Mouse (Mus musculus): ENCODE results near the gene Tmem56. TPM values are rescaled to one million over a fixed set of nuclear protein-coding genes. Genes with fewer than 3 reads are reported as not detected.
A peak's percentile ranks its signal among the peaks of the same experiment; 100 is the strongest.

Gene Tmem56
- polyA plus RNA-seq, 1 experiment from 2014 or later = 2.5 TPM

DNA sequence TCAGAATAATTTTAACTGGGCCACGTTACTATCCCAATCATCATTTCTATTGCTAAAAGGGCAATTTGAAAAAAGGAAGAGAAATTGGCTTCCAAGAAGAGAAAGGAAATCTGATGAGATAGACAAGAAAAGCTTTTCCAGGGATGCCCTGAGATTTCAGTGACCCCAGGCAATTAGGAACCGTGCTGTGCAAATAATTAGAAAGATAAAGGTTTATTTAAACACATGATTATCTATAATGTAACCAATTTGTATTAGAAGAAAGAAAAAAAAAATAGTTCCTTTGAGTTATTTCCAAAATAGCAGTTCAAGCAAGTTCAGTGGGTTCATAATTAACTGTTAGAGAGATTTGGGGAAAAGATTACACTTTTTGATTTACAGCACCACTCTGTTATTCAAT lies 110.2 kb downstream of the Tmem56 start:
- ATAC-seq = no peak
- 70% methylated on average over 2 of the region's 2 CpGs for WGBS

DNA sequence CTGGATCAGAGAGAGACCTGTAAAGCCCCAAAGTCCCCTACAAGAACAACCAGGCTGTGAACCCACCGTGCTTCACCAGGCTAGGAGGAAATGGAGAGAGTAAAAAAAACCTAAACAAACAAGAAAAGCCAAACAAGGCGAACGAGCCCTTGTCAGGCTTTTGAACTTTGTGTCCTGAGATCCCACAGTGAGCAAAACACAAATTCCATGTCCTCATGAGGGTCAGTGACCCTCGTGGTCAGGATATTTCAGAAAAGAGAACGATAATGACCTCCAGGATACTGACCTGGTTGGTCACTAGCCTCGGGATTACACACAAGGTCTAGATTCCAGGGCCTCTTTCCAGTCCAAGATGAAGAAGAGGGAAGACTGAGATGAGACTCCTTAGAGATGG lies 111.0 kb downstream of the Tmem56 start:
- Histone ChIP-seq H3K4me1 (ENCODE audit: control insufficient read depth, insufficient read depth, low read length) (peaks cover 3% of the 10 kb centered on the region; the same call in 1 of the 2 replicates), H3K36me3 (ENCODE audit: control insufficient read depth, insufficient read depth, low read length) (no peaks in the 10 kb centered on the region), H3K9me3 (replicated peaks; ENCODE audit: control insufficient read depth, low read length) (no peaks in the 10 kb centered on the region), H3K4me3 (ENCODE audit: low read depth, low read length) (peak overlapping the region; percentile 56; the same call in 1 of the 2 replicates), H3K27me3 (replicated peaks; ENCODE audit: control insufficient read depth, insufficient read depth, low read length) (no peaks in the 10 kb centered on the region), H3K9ac (ENCODE audit: low read length) (no peak overlapping the region; the same call in 1 of the 2 replicates), H3K27ac (ENCODE audit: low read depth, low read length) (no peak overlapping the region), H3K4me2 (ENCODE audit: low read length) (peak overlapping the region; percentile 70)
- 0 out of 2 replicates have a peak, but pooled peaks have one; percentile 1 for ATAC-seq
- 56% methylated on average over 6 of the region's 6 CpGs for WGBS
- no peak for DNase-seq (ENCODE audit: low spot score)

More for the DNA sequence above, 110.2 kb downstream of the Tmem56 start:
- peaks cover 3% of the 10 kb centered on the region; the same call in 1 of the 2 replicates for H3K4me1 ChIP-seq (ENCODE audit: control insufficient read depth, insufficient read depth, low read length)
- no peak overlapping the region for H3K9ac ChIP-seq (ENCODE audit: low read length)
- no peak overlapping the region for H3K4me3 ChIP-seq (ENCODE audit: low read depth, low read length)
- no peaks in the 10 kb centered on the region for H3K9me3 ChIP-seq (replicated peaks; ENCODE audit: control insufficient read depth, low read length)
- H3K4me2 ChIP-seq (ENCODE audit: low read length) = no peak overlapping the region
- no peak overlapping the region for H3K27ac ChIP-seq (ENCODE audit: low read depth, low read length)
- H3K36me3 ChIP-seq (ENCODE audit: control insufficient read depth, insufficient read depth, low read length) = no peaks in the 10 kb centered on the region
- no peaks in the 10 kb centered on the region for H3K27me3 ChIP-seq (replicated peaks; ENCODE audit: control insufficient read depth, insufficient read depth, low read length)
- no peak for DNase-seq (ENCODE audit: low spot score)

DNA sequence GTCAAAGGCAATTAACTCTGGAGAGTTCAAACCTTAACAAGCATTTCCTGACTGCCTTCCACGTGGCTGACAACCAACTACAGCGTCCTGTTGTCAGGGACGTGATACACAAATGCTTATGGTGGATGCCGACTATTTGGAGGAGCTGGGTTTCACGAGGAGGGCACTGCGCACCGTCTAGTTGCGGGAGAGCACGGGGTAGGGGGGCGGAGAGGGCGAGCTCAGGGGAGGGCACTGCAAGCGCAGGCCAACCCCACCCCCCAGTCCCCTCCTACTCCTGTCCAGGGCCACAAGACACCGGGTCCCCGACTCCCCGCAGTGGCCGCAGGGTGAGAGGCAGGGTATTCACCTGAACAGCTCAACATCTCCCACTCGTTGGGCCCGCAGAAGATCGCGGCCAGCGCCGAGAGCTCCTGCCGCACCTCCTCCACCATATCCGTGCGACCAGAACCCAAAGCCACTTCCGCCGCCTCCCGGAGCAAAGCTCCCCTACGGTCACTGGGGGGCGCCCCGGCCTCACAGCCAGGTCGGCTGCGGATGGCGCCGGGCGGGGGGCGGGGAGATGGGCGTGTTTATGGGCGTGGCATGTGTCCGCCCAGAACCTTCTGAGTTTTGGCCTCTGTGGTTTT lies 111.5 kb downstream of the Tmem56 start, which contains the start of gene Rwdd3:
Gene Rwdd3 (minus strand): TSS at position 453 of the 629 bp plus-strand sequence.
- under 1% methylated on average over 40 of the region's 40 CpGs for WGBS

DNA sequence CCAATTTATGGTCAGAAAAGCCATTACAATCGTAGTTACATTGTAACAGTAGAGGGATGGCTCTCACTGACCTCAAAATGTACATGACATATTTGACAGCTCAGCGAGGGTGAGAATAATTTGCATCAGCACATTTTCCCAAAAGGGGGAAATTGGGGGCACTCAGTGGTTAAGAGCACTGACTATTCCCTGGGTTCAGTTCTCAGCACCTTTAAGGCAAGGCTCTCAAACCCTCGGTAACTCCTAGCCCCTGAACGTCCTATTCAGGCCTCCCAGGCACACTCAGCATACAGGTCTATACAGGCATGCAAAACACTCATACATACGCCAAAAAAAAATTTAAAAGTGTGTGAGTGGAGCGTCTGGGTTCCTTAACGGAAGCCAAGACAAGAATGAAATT lies 112.3 kb downstream of the Tmem56 start:
- DNase-seq (ENCODE audit: low spot score) (no peak), ATAC-seq (no peak)
- H3K9me3 ChIP-seq (replicated peaks; ENCODE audit: control insufficient read depth, low read length) = no peaks in the 10 kb centered on the region
- peak overlapping the region; percentile 70 for H3K4me2 ChIP-seq (ENCODE audit: low read length)
- H3K36me3 ChIP-seq (ENCODE audit: control insufficient read depth, insufficient read depth, low read length) = no peaks in the 10 kb centered on the region
- 55% methylated on average over 7 of the region's 7 CpGs for WGBS
- H3K9ac ChIP-seq (ENCODE audit: low read length) = no peak overlapping the region; the same call in 1 of the 2 replicates
- H3K27me3 ChIP-seq (replicated peaks; ENCODE audit: control insufficient read depth, insufficient read depth, low read length) = no peaks in the 10 kb centered on the region
- no peak overlapping the region for H3K4me3 ChIP-seq (ENCODE audit: low read depth, low read length)
- H3K27ac ChIP-seq (ENCODE audit: low read depth, low read length) = no peak overlapping the region
- H3K4me1 ChIP-seq (ENCODE audit: control insufficient read depth, insufficient read depth, low read length) = peaks cover 3% of the 10 kb centered on the region; the same call in 1 of the 2 replicates

More for the DNA sequence above, 111.5 kb downstream of the Tmem56 start, which contains the start of gene Rwdd3:
- Histone ChIP-seq H3K27me3 (replicated peaks; ENCODE audit: control insufficient read depth, insufficient read depth, low read length) (no peaks in the 10 kb centered on the region), H3K36me3 (ENCODE audit: control insufficient read depth, insufficient read depth, low read length) (no peaks in the 10 kb centered on the region), H3K4me3 (ENCODE audit: low read depth, low read length) (peak within 1 kb of the TSS; percentile 56), H3K9ac (ENCODE audit: low read length) (peak within 1 kb of the TSS; percentile 72), H3K9me3 (replicated peaks; ENCODE audit: control insufficient read depth, low read length) (no peaks in the 10 kb centered on the region), H3K4me1 (ENCODE audit: control insufficient read depth, insufficient read depth, low read length) (peaks cover 3% of the 10 kb centered on the region; the same call in 1 of the 2 replicates), H3K27ac (ENCODE audit: low read depth, low read length) (peak within 1 kb of the TSS; percentile 34; the same call in 1 of the 2 replicates), H3K4me2 (ENCODE audit: low read length) (peak within 1 kb of the TSS; percentile 70)
- DNase-seq (ENCODE audit: low spot score) (peak; percentile 85), ATAC-seq (peak; percentile 91)

DNA sequence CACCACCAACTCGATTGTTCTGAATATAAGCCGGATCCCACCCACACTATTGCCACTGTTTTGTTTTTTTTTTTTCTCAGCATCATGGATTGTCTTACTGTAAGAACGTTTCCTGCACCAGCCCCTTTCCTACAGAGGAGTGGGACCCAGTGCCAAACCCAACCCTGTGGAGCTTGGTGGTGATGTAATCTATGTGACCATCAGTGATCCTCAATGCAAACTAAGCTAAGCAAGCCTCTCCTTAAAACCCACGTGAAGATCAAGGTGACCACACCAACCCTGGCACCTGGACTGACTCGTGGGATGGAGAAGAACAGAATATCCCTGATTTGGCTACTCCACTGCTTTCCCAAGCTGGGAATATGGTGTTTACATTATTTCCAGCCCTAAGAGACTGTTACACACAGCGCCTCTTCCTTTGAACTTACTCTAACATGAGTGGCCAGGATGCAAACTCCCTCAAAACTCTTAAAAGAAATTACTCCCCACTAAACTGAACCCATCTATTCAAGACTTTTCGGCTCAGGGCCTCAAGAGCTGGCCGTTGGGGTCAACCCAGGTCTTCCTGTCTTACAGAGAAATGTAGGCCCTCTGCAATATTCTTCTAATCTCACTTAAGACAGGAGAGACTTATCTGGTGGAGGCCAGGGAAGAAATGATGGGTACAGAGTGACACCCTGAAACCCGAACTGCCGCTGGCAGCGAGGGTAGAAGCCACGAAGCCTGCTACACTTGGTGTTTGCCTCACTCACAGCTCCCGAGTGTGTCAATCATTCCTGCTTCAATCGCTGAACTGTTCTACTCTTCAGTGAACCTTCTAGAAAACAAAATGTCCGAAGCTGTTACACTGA lies 113.6 kb downstream of the Tmem56 start:
- Histone ChIP-seq H3K27me3 (replicated peaks; ENCODE audit: control insufficient read depth, insufficient read depth, low read length) (no peaks in the 10 kb centered on the region), H3K9me3 (replicated peaks; ENCODE audit: control insufficient read depth, low read length) (no peaks in the 10 kb centered on the region), H3K4me1 (ENCODE audit: control insufficient read depth, insufficient read depth, low read length) (peaks cover 3% of the 10 kb centered on the region; the same call in 1 of the 2 replicates), H3K4me2 (ENCODE audit: low read length) (no peak overlapping the region), H3K9ac (ENCODE audit: low read length) (no peak overlapping the region), H3K27ac (ENCODE audit: low read depth, low read length) (no peak overlapping the region), H3K36me3 (ENCODE audit: control insufficient read depth, insufficient read depth, low read length) (no peaks in the 10 kb centered on the region), H3K4me3 (ENCODE audit: low read depth, low read length) (no peak overlapping the region)
- WGBS = 63% methylated on average over 15 of the region's 15 CpGs
- DNase-seq (ENCODE audit: low spot score) = no peak
- ATAC-seq = no peak

DNA sequence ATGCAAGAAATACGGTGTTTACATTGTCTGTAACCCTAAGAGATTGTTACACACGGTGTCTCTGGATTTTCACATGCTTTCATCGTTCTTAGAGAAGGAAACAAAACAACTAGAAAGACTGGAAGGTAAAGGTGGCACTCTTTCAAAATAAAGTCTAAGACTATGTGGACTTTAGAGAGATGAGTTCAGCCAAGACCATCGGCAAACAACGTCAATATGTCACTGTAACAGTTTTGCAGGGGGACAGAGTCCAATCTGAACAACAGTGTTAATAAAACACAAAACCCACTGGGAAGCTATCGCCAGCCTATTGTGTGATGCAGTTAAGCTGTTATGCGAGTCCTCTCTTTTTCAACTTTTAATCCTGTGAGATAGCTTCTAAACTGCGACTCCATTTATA lies 114.3 kb downstream of the Tmem56 start:
- 89% methylated on average over 8 of the region's 8 CpGs for WGBS
- no peak for ATAC-seq
- Histone ChIP-seq H3K36me3 (ENCODE audit: control insufficient read depth, insufficient read depth, low read length) (no peaks in the 10 kb centered on the region), H3K4me3 (ENCODE audit: low read depth, low read length) (no peak overlapping the region), H3K4me1 (ENCODE audit: control insufficient read depth, insufficient read depth, low read length) (peaks cover 3% of the 10 kb centered on the region; the same call in 1 of the 2 replicates), H3K27ac (ENCODE audit: low read depth, low read length) (no peak overlapping the region), H3K9me3 (replicated peaks; ENCODE audit: control insufficient read depth, low read length) (no peaks in the 10 kb centered on the region), H3K4me2 (ENCODE audit: low read length) (no peak overlapping the region), H3K27me3 (replicated peaks; ENCODE audit: control insufficient read depth, insufficient read depth, low read length) (no peaks in the 10 kb centered on the region), H3K9ac (ENCODE audit: low read length) (no peak overlapping the region)
- no peak for DNase-seq (ENCODE audit: low spot score)

DNA sequence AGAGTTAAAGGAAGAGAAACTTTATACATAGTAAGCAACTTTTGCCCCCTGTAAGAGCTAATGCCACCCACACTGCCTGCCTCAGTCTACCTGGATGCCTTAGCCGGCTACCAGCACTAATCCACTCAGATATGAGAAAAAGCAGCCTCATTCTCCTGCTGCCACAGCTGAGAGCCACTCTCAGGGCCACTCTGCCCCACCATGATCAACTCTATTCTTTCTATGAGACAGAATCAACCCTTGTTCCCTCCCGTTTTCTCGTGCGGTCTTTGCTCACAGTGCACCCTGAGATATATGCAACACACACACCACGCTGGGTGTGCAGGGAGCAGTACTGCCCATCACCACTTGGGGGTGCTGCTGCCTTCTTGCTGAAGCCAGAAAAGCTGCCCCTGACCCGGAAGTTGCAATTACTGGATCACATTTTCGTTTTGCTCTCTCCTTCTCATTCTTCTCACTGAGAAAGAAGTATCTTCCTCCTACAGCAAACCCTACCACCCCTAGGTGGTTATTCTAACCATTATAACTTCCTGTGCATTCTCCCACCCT lies 119.6 kb downstream of the Tmem56 start:
- no peaks in the 10 kb centered on the region for H3K9me3 ChIP-seq (replicated peaks; ENCODE audit: control insufficient read depth, low read length)
- ATAC-seq (no peak), DNase-seq (ENCODE audit: low spot score) (no peak)
- H3K9ac ChIP-seq (ENCODE audit: low read length) = no peak overlapping the region
- 24% methylated on average over 7 of the region's 7 CpGs for WGBS
- no peaks in the 10 kb centered on the region for H3K36me3 ChIP-seq (ENCODE audit: control insufficient read depth, insufficient read depth, low read length)
- no peak overlapping the region for H3K27ac ChIP-seq (ENCODE audit: low read depth, low read length)
- peaks cover 12% of the 10 kb centered on the region; the same call in 1 of the 2 replicates for H3K4me1 ChIP-seq (ENCODE audit: control insufficient read depth, insufficient read depth, low read length)
- H3K4me2 ChIP-seq (ENCODE audit: low read length) = no peak overlapping the region
- H3K27me3 ChIP-seq (replicated peaks; ENCODE audit: control insufficient read depth, insufficient read depth, low read length) = no peaks in the 10 kb centered on the region
- no peak overlapping the region for H3K4me3 ChIP-seq (ENCODE audit: low read depth, low read length)

DNA sequence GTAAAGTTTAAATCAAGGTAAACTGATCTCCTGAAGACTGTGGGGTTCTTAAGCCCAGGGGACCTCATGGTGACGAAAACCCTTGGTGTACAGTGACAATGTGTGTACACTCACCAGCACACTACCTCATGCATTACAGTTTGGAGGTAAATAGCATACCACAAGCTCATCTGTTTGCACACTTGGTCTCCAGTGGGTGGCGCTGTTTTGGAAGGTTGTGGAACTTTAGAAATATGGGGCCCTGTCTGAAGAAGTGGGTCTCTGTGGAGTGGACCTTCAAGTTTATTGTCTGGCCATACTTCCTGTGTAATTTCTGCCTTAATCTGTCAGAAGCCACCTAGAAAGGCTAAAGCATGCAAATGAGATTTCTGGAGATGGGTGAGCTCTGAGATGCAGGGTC lies 121.2 kb downstream of the Tmem56 start:
- Histone ChIP-seq H3K4me2 (ENCODE audit: low read length) (no peak overlapping the region), H3K4me1 (ENCODE audit: control insufficient read depth, insufficient read depth, low read length) (peaks cover 22% of the 10 kb centered on the region), H3K4me3 (ENCODE audit: low read depth, low read length) (no peak overlapping the region), H3K27ac (ENCODE audit: low read depth, low read length) (no peak overlapping the region), H3K27me3 (replicated peaks; ENCODE audit: control insufficient read depth, insufficient read depth, low read length) (no peaks in the 10 kb centered on the region), H3K36me3 (ENCODE audit: control insufficient read depth, insufficient read depth, low read length) (no peaks in the 10 kb centered on the region), H3K9me3 (replicated peaks; ENCODE audit: control insufficient read depth, low read length) (no peaks in the 10 kb centered on the region), H3K9ac (ENCODE audit: low read length) (no peak overlapping the region)
- WGBS = 48% methylated on average over 2 of the region's 2 CpGs
- ATAC-seq = no peak
- no peak for DNase-seq (ENCODE audit: low spot score)
